Mouse (Mus musculus): ENCODE measurements around the gene Morf4l2. TPM values are rescaled to one million over a fixed set of nuclear protein-coding genes. Genes with fewer than 3 reads are reported as not detected.
A peak's percentile ranks its signal among the peaks of the same experiment; 100 is the strongest.
"Not testable (repeated sequence)": the region's sequence is repeated elsewhere in the genome, so short reads cannot be mapped to it uniquely, and the experiment has no call there.

Gene Morf4l2
- total RNA-seq, 2 experiments from 2014 or later = 384 to 412 TPM

DNA sequence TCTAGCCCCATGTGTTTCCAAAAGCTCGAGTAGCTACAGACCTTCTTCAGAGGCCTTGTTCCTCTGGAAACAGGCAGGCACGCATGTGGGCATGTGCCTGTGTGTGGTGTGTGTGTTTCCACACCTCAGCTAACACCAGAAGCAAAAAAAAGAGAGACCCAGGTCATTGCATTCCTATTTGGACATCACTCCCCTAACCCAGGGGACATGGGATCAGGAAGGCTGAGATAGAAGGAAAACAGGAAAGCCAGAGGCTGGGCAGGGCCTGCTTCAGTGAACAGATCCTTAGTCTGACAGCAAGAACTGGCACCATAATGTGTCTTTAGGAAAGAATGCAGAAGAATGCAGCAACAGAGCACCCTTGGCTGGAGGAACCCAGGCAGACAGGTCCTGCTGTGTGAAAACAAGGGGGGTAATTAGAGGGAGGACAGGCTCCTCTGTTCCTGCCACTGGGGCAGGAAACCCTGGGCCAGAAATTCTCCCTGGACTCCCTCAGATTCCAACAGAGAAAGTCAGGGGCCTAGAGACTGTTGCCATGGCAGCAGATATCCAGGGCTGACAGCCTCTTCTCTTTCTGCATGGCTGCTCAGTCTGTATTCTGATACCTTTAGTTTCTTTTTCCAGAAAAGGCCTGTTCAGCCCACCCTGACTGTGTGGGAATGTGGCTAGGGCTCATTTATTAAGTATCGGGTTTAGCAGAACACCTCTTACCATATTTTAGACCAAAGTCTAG lies 28.6 kb downstream of the Morf4l2 start:
- DNase-seq (ENCODE audit: extremely low spot score in 1 of 2, low spot score in 2 of 2); intact Hi-C loops (cut with DNase I): not testable (repeated sequence)

DNA sequence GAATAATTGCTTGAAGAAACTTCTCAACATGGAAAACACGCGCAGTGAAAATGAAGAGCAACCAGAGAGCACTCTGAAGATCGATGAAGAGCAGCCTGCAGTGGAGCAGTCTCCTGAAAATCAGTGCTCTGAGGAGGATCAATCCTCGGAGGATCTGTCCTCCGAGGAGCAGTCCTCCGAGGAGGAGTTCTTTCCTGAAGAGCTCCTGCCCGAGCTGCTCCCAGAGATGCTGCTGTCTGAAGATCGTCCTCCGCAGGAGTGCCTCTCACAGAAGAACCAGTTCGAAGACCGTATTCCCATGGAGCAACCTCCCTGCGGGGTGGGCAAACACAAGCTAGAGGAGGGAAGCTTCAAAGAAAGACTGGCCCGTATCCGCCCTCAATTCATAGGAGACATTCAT lies 34.7 kb downstream of the Morf4l2 start:
- peak in 1 of 2 experiments; percentile 18 for DNase-seq (ENCODE audit: extremely low spot score in 1 of 2, low spot score in 2 of 2)
- intact Hi-C loops (cut with DNase I) = no loop called here

DNA sequence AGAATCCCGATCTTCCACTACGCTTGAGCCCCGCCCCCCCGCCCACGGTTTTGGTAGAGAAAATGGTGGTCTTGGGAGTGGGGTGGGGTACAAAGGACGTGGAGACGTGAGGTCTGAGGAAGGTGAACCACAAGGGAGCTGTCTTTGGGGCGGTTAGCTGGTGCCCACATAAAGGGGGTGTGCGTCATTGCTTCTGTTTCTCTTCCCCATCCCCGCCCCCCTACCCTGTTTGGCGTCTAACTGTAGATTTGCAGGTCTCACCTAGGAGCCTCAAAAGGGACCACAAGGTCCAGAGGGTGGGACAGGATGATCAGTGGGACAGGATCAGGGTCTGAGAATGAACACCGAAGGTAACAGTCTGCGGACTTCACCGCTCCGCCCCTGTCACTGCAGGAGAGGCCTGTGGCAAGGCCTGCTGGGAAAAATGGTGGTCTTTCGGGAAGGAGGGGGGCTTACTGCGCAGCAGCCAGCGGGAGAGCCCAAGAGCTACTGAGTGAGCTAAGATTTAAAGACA lies 35.3 kb downstream of the Morf4l2 start:
- intact Hi-C loops (cut with DNase I) = no loop called here

DNA sequence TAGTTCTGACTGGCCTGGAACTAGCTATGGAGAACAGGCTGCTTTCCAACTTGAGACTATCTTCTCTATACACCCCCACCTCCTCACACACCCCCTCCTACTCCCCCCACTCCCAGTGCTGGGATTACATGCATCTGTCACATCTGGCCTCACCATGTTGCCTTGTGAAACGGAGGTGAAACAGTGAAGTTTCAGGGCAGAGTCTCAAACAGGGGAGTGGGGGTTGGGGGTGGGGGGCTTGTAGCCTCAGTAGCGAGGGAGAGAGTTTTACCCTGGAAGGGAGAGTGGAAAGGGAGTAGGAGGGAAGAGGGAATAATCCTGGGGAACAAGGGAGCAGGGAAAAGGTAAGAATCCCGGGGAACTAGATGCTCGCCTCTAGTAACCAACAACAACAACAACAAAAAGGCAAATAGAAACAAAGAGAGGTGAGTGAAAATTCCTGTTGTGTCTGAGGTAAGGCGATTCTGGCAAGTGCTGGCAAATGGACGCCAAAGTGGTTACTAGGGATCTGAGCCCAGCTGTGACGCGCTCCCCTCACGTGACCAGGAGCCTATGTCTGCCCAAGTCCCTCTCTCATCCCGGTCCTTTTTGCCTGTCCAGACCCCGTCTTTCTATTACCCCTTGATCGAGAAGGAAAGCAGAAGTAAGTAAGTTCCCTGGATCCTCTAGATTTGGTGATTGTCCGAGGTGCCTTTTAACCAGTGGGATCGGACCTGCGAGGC lies 35.9 kb downstream of the Morf4l2 start, which contains the start of gene Tceal1:
Gene Tceal1, plus strand, starts transcription at position 537 of the 722 bp plus-strand sequence.
- DNase-seq (ENCODE audit: extremely low spot score in 1 of 2, low spot score in 2 of 2) = peak; percentile 62 to 75
- intact Hi-C loops (cut with DNase I) = no loop called here

More for the DNA sequence above, 35.3 kb downstream of the Morf4l2 start:
- DNase-seq (ENCODE audit: extremely low spot score in 1 of 2, low spot score in 2 of 2) = peak; percentile 45 to 62

DNA sequence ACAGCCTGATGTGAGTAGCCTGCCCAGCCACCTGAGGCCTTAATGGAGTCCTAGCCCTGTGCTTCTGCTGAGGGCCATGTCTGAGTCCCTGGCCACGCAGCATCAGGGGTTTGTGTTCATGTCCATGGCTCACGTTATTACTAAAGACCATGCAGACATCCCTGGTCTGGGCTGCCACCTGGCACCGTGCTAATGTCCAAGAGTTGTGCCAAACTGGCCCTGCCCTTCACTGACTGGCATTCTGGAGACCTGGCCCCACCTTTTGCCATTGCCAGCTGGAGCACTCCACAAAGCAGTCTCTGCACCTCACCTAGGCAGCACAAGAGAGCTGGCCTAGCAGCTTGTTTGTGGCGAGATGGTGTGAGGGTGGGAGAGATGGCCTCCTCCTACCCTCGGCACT lies 50.3 kb downstream of the Morf4l2 start:
- peak in 1 of 2 experiments; percentile 12 for DNase-seq (ENCODE audit: extremely low spot score in 1 of 2, low spot score in 2 of 2)
- intact Hi-C loops (cut with DNase I) = no loop called here

DNA sequence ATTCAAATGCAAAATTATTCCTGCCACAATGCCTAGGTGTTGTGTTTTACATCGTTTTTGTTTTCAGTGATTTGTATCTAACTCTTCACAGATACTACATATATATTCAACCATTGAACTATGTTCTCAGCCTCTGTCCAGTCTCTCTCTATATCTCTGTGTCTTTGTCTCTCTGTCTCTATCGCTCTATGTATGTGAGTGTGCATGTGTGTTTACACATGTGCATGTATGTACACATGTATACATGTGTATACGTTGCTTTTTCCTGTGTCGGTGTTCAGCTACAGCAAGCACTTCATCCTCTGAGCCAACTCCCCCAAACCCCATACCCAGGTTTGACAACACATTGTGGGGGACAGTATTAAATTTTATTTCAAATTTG lies 51.2 kb downstream of the Morf4l2 start:
- intact Hi-C loops (cut with DNase I) = no loop called here
- no peak for DNase-seq (ENCODE audit: extremely low spot score in 1 of 2, low spot score in 2 of 2)

DNA sequence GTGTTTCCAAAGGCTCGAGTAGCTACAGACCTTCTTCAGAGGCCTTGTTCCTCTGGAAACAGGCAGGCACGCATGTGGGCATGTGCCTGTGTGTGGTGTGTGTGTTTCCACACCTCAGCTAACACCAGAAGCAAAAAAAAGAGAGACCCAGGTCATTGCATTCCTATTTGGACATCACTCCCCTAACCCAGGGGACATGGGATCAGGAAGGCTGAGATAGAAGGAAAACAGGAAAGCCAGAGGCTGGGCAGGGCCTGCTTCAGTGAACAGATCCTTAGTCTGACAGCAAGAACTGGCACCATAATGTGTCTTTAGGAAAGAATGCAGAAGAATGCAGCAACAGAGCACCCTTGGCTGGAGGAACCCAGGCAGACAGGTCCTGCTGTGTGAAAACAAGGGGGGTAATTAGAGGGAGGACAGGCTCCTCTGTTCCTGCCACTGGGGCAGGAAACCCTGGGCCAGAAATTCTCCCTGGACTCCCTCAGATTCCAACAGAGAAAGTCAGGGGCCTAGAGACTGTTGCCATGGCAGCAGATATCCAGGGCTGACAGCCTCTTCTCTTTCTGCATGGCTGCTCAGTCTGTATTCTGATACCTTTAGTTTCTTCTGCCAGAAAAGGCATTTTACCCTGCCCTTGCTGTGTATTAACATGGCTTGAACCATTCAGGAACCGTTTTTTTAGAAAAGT lies 51.7 kb downstream of the Morf4l2 start:
- intact Hi-C loops (cut with DNase I); DNase-seq (ENCODE audit: extremely low spot score in 1 of 2, low spot score in 2 of 2): not testable (repeated sequence)

Other genes with a start within 250 kb of the Morf4l2 start
- gene Kir3dl1, start 225.7 kb downstream of the Morf4l2 start, total RNA-seq (2021) = not detected
- under 1 TPM; 0.26 to 0.32 TPM for gene Kir3dl2, start 199.6 kb downstream of the Morf4l2 start, total RNA-seq (2021)
- gene Tceal3, start 152.8 kb downstream of the Morf4l2 start, total RNA-seq (2021) = 100 to 1,000 TPM; 114 to 118 TPM
- gene Tceal1, start 35.7 kb downstream of the Morf4l2 start, total RNA-seq (2021) = 10 to 100 TPM; 14.5 TPM
- gene Glra4, start 36.5 kb upstream of the Morf4l2 start, total RNA-seq (2021) = not detected
- 100 to 1,000 TPM in 1 of 2 experiments, 10 to 100 TPM in 1; 91.6 to 184 TPM for gene Plp1, start 79.0 kb upstream of the Morf4l2 start, total RNA-seq (2021)
- gene Rab9b, start 125.1 kb upstream of the Morf4l2 start, total RNA-seq (2021) = 10 to 100 TPM; 22.7 to 25.3 TPM
- gene H2bfm, start 183.6 kb upstream of the Morf4l2 start, total RNA-seq (2021) = not detected
- gene Tmsb15b2, start 231.8 kb upstream of the Morf4l2 start, total RNA-seq (2021) = 10 to 100 TPM; 25.1 to 47.4 TPM
- gene Tmsb15l, start 233.2 kb upstream of the Morf4l2 start, total RNA-seq (2021) = 1 to 10 TPM; 3.1 to 4.3 TPM
- gene Tmsb15b1, start 233.2 kb upstream of the Morf4l2 start, total RNA-seq (2021) = 10 to 100 TPM in 1 of 2 experiments, 1 to 10 TPM in 1; 6.8 to 20.8 TPM
- 100 to 1,000 TPM; 300 to 302 TPM for gene Zcchc18, start 249.5 kb upstream of the Morf4l2 start, total RNA-seq (2021)

All from left cerebral cortex, postnatal 10 days (tissue).